Mouse (Mus musculus) gastrocnemius, adult 18-20 months (tissue): Measurements from ENCODE around the gene Aox1. TPM values are rescaled to one million over a fixed set of nuclear protein-coding genes. Genes with fewer than 3 reads are reported as not detected.
A peak's percentile ranks its signal among the peaks of the same experiment; 100 is the strongest.

Source experiments
- DNase-seq: peaks from one replicate; pipeline ENCODE4 v3.0.0; 2021; ENCODE audit warnings: low spot score
- total RNA-seq, 2 experiments: library from RNA; stranded (reverse); gene quantifications; 2 replicates each; pipeline ENCODE4 v1.2.3; 2021

Aox1 gene
- total RNA-seq, 2 experiments from 2014 or later: 7.9 to 10.8 TPM

DNA sequence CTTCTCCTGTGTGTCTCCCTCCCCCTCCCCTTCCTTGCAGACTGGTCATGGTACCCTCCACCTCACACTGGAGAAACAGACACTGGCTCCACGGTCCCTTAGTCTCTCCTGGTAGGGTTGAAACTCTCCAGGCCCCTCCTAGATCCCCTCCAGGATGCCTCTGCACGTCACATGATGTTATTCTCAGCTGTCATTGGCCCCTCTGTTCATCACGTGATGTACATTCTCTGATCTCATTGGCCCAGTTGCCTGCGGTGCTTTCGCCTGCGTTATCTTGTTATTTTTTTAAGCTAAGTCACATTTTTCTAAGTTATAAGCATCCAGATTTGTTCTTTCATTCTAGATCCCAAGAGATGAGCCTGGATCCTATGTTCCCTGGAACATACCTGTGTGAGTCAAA lies 76.0 kb downstream of the Aox1 start:
- DNase-seq: no peak

DNA sequence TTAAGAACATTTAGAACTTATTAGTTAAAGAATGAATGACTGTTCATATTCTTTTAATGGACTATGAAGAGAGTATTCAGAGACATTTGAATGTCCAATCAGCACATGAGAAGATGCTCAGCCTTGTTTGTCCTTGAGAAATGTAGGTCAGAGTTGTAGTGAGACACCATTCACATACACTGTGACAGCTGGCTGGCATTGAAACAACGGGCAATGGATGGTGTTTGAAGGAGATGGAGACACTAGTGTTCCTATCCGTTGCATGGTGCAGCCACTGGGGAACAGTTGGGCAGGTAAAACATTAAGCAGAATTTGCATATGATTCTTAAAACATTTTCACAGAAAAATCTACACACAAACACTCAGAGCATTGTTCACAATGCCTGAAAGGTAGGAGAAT lies 77.3 kb downstream of the Aox1 start:
- no peak for DNase-seq

DNA sequence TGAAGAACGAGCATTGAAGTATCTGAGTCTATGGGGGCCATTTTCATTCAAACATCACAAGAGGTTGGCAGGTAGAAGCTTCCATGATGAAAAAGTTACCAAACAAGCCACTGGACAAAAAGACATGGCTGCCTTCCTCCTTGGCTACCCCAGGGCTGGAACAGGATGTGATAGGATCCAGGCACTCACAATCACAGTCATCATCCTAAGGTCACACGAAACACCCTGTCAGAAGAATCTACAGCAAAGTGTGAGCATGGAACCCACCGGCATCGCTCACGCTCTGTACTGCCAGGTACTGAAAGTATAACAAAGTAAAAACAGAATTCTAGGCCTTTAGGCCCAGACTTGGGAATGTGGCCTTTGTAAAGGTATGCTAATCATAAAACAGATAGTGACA lies 80.5 kb downstream of the Aox1 start:
- no peak for DNase-seq

GRCm38 (mm10) chr1:58111315-58111714 lies 81.6 kb downstream of the Aox1 start:
- DNase-seq: no peak

- peak; percentile 84 for DNase-seq
Measured at GRCm38 (mm10) chr1:58112880-58113279, 83.1 kb downstream of the Aox1 start, which contains the start of gene Aox3. Gene Aox3 (plus strand): TSS chr1:58113130.

DNA sequence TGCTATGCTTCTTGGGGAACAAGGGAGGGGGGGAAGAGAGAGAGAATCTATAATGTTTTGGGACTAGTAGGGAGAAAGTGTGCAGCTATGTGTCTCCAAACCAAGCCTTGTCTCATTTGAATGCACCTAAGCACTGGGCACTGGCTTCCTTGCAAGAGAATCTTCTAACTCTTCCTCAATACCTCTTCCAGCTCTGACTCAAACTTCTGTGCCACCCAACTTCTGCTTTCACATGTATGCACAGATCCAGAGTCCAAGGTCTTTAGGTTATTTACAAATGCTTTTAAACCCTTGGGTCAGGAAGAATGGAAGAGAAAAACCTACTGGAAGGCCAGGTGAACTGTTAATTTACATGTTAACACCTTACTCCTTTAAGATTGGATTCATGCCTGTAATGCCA lies 83.7 kb downstream of the Aox1 start:
- DNase-seq: no peak

DNA sequence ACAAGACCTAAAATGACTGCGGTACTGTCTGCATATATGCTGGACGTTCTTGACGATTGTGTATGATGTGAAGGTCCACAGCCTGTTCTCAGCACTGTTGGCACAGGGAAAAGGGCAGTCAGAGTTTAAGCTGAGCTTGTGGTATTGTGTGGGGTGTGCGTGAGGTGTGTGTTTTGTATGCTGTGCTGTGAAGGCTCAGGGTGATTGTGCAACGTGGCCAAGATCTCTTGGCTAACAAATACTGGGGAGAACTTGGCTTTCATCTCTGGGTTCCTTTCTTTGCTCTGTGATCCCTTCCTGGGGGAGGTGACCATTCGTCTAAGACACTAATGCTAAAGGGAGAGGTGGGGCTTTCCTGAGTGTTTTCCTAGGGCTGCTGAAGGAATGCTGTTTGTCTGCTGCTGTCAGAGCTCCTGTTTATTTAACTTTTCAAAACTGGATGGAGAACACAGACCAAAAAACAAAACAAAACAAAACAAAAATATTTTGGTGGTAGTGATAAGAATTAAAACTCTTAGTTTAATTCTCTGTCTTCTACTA lies 84.4 kb downstream of the Aox1 start:
- DNase-seq: no peak

DNA sequence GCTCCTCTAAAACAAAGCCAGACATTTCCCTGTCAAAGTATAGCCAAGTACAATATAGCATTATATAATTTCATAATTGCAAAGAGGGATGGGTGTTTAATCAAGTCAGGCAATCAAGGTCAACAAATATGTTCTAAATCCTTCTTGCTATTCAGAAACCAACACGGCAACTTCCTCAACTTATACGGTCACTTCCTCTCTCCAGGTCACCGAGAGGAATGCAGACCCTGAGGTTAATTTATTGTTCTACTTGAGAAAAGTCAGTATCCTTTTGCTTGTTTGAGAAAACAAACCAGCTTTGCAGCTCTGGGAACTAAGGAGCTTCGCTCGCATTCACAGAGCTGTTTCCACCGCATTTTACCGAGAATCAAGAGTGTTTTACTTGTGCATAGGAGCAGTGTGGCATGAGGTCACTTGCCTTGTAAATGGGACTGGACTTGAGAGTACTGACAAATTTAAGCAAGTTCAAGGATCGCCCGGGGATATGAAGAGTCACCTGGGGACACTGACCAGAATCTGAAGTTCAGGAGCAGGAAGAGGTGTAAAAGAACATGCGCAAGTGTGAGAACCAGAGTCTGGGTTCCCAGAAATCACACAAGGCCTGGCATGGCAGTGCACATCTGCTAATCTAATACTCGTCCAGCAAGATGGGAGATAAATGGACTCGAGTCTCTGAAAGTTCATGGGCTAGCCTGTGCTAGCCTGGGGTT lies 85.1 kb downstream of the Aox1 start:
- no peak for DNase-seq

DNA sequence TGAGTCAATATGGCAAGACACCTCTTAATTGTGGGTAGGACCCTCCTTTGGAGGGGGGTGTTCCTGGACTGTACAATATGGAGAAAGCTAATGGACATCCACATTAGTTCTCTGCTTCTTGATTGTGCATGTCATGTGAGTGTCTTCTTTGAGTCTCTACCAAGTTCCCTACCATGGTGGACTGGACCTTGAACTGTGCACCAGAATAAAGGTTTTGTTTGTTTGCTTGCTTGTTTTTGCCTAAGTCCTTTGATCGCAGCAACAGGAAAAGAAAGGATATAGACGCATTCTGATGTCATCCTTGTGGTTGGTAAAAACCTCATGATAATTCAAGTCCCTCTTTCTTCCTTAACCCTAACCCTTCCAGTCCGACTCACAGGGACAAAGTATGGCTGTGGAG lies 88.5 kb downstream of the Aox1 start:
- DNase-seq: no peak

DNA sequence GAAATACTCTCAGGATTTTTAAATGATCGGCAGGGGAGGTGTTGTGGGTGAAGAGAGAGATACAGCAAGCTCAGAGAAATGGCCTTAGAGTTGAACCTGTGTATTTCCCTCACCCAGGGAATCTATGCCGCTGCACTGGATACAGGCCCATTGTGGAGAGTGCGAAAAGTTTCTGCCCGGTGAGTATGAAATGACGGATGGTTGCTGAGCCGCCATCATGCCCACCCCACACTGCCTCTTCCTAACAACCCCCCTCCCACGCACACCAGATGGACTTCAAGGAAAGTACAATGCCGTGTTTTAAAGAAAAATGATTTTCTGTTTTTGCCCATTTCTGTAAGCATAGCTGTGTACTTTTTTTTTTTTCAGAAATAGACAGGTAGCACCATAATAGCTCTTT lies 95.2 kb downstream of the Aox1 start:
- DNase-seq: no peak

- no peak for DNase-seq
Measured at GRCm38 (mm10) chr1:58137891-58138290, 108.2 kb downstream of the Aox1 start.

DNA sequence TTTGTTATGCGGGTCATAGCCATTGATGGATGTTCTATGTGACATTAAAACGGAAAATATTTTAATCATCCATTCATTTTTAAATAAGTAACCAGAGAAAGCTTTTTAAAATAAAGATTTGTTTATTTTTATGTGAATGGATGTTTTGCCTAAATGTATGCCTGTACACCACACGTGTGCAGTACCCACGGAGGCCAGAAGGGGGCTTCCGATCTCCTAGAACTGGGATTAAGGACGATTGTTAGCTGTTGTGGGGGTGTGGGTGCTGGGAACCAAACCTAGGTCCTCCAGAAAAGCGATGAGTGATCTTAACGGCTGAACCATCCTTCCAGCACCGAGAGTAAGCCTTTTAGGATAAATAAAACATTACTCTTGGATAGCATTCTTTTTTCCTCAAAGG lies 109.3 kb downstream of the Aox1 start:
- DNase-seq: no peak

GRCm38 (mm10) chr1:58140607-58141006 lies 110.9 kb downstream of the Aox1 start:
- no peak for DNase-seq

DNA sequence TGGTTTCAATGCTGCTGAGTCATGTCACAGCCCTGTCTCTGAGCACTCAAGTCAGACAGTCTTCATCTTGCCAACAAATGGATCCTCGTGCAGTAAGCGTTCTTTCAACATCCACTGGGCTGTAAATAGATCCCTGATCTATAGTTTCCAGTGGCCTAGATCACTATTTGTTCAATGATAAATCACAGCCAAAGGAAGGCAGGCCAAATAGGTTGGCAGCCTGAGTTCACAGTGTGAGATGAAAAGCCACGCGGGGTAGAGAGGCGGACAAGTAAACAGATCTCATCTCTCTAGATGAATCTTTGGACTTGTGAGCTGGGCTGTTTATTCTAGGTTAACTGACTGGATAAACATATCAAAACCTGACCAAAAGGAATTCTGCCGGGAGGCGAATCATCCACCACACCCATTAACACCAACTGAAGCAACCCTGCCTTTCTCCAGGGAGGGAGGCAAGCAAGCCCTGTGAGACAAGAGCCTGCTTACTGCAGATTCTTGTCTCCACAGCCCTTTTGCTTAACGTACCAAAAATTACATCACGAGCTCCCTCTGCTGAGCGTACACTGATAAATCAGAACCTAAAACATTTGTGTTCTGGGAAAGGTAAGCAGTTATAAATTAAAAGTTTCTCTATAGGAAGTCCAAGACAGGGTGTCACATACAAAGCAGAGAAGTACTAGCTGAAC lies 114.8 kb downstream of the Aox1 start:
- DNase-seq: no peak

DNA sequence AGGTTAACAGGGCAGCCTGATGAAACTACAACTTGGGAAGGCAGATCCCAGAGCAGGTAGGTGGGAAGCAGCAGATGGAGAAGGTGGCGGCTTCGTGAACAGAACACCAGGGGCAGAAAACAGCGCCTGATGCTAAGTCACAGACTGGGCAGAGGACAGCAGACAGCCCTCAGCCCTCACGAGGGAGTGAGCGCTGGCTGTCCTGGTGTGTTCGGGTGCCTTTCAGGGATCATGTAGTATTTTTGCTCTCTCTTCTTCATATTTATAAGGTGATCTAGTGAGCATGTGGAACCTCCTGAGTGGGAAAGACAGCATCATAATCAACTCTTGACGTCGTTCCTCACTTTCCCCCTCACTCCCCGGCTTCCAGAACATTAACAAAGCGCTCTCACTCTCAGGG lies 116.3 kb downstream of the Aox1 start:
- no peak for DNase-seq

DNA sequence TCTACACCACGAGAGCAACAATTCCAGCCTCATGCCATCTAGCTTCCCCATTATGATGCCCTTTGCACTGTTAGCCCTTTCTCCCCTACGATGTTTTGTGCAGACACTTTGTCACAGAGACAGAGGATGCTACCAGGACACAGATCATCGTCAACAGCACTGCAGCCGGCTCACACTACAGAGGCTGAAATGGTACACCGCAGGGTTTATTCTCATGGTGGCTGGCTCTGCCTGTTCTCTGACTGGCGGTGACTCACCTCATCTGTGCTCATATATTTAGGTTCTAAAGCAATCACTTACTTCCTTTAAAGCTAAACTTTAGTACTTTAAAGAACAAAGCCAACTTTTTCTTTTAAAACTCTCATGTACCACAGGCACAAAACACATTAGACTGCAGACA lies 118.0 kb downstream of the Aox1 start:
- DNase-seq: no peak

- no peak for DNase-seq
Measured at GRCm38 (mm10) chr1:58152247-58152646, 122.5 kb downstream of the Aox1 start.

Other genes with a start within 250 kb of the Aox1 start
- gene Sgo2a, start 34.0 kb upstream of the Aox1 start, total RNA-seq: under 1 TPM; 0.27 to 0.31 TPM
- gene Kctd18, start 11.0 kb upstream of the Aox1 start, total RNA-seq: 1 to 10 TPM; 4.7 to 5.6 TPM
- 1 to 10 TPM in 1 of 2 experiments, under 1 TPM in 1; 0.75 to 1.9 TPM for gene Aox3, start 83.2 kb downstream of the Aox1 start, total RNA-seq
- under 1 TPM in 1 of 2 experiments, not detected in 1; 0.07 TPM for gene Aox4, start 180.5 kb downstream of the Aox1 start, total RNA-seq
- gene Aox2, start 248.4 kb downstream of the Aox1 start, total RNA-seq: under 1 TPM; 0.05 to 0.14 TPM